Mouse (Mus musculus) CH12.LX (cell line): Measurements from ENCODE around the gene 1700021F05Rik. TPM values are rescaled to one million over a fixed set of nuclear protein-coding genes. Genes with fewer than 3 reads are reported as not detected.
"Not testable (repeated sequence)": the region's sequence is repeated elsewhere in the genome, so short reads cannot be mapped to it uniquely, and the experiment has no call there.

Experiments used
- DNase-seq: peaks from one replicate; pipeline ENCODE4 v3.0.0-alpha.2; 2013; ENCODE audit errors: extremely low read depth
- H3K27ac ChIP-seq: 2 replicates; pipeline ENCODE4 v1.5.1; 2012; ENCODE audit warnings: low read depth, mild to moderate bottlenecking, control low read depth, moderate library complexity; ENCODE audit not compliant: insufficient read depth
- H3K27me3 ChIP-seq: replicated peaks from 2 replicates; pipeline ENCODE3; 2012; ENCODE audit warnings: inconsistent platforms
- H3K36me3 ChIP-seq, 2 experiments: replicated peaks in 1 of 2; 2 replicates each; pipeline versions ENCODE3 to v1.6.1; 2012; ENCODE audit warnings: inconsistent platforms in 1 of 2, low read length in 1 of 2, mild to moderate bottlenecking in 1 of 2, mixed read lengths in 1 of 2, moderate library complexity in 1 of 2; ENCODE audit not compliant: control insufficient read depth in 1 of 2, insufficient read depth in 1 of 2
- H3K4me1 ChIP-seq, 2 experiments: 2 replicates each; pipeline ENCODE4 v1.6.1; 2012; ENCODE audit warnings: inconsistent platforms in 1 of 2, moderate library complexity in 1 of 2; ENCODE audit not compliant: insufficient read depth in 2 of 2, control insufficient read depth in 1 of 2
- H3K4me2 ChIP-seq: 2 replicates; pipeline ENCODE4 v1.6.1; 2012; ENCODE audit warnings: low read depth, mild to moderate bottlenecking, control low read depth; ENCODE audit not compliant: poor library complexity, insufficient read depth, severe bottlenecking
- H3K4me3 ChIP-seq, 3 experiments: fragments of 150-350 bp in 1 of 3; sonication (generic) in 1 of 3; replicated peaks in 1 of 3; 2 replicates each; pipeline versions ENCODE3 to v1.5.1; 2011 to 2012; ENCODE audit warnings: low read depth in 2 of 3, low read length in 2 of 3, mild to moderate bottlenecking in 2 of 3, moderate library complexity in 2 of 3, control low read depth in 1 of 3, improper control_type of control experiment in 1 of 3, inconsistent platforms in 1 of 3, mixed read lengths in 1 of 3; ENCODE audit not compliant: poor library complexity in 1 of 3
- H3K79me2 ChIP-seq: replicated peaks from 2 replicates; pipeline ENCODE4 v1.6.1; 2012; ENCODE audit warnings: mild to moderate bottlenecking, moderate library complexity; ENCODE audit not compliant: control insufficient read depth, poor library complexity, insufficient read depth, severe bottlenecking; ENCODE audit errors: extremely low read depth
- H3K9ac ChIP-seq: 2 replicates; pipeline ENCODE4 v1.6.1; 2012; ENCODE audit warnings: low read depth, mild to moderate bottlenecking, control low read depth, moderate library complexity; ENCODE audit not compliant: insufficient read depth
- H3K9me3 ChIP-seq: replicated peaks from 2 replicates; pipeline ENCODE3; 2012; ENCODE audit warnings: low read length, inconsistent platforms, mixed read lengths
- CHD2 ChIP-seq: IDR thresholded peaks from 2 replicates; pipeline ENCODE4 v1.6.1; 2011; ENCODE audit warnings: low read length, improper control_type of control experiment
- CTCF ChIP-seq, 2 experiments: IDR thresholded peaks in 1 of 2; conservative IDR thresholded peaks in 1 of 2; 2 replicates each; pipeline ENCODE4 v1.5.1; 2011 to 2012; ENCODE audit warnings: low read depth in 2 of 2, low read length in 2 of 2, improper control_type of control experiment in 1 of 2, inconsistent platforms in 1 of 2, mild to moderate bottlenecking in 1 of 2, moderate library complexity in 1 of 2
- ELF1 ChIP-seq: IDR thresholded peaks from 2 replicates; pipeline ENCODE4 v1.6.1; 2014; ENCODE audit warnings: low read depth, mild to moderate bottlenecking, inconsistent platforms, low read length, improper control_type of control experiment
- ETS1 ChIP-seq: conservative IDR thresholded peaks from 2 replicates; pipeline ENCODE4 v1.6.1; 2012; ENCODE audit warnings: low read depth, mild to moderate bottlenecking, inconsistent platforms, low read length, improper control_type of control experiment, moderate library complexity
- JUND ChIP-seq: conservative IDR thresholded peaks from 2 replicates; pipeline ENCODE4 v1.6.1; 2011; ENCODE audit warnings: low read depth, low read length, improper control_type of control experiment
- MAZ ChIP-seq: IDR thresholded peaks from 2 replicates; pipeline ENCODE4 v1.6.1; 2012; ENCODE audit warnings: low read depth, mild to moderate bottlenecking, inconsistent platforms, low read length, improper control_type of control experiment, moderate library complexity
- MEF2A ChIP-seq: IDR thresholded peaks from 2 replicates; pipeline ENCODE4 v1.6.1; 2014; ENCODE audit warnings: low read depth, mild to moderate bottlenecking, inconsistent platforms, low read length, improper control_type of control experiment, borderline replicate concordance
- MYC ChIP-seq: IDR thresholded peaks from 2 replicates; pipeline ENCODE4 v1.6.1; 2011; ENCODE audit warnings: low read depth, mild to moderate bottlenecking, improper control_type of control experiment, low read length
- NELFE ChIP-seq: IDR thresholded peaks from 2 replicates; pipeline ENCODE4 v1.6.1; 2011; ENCODE audit warnings: low read depth, low read length, improper control_type of control experiment
- NRF1 ChIP-seq: IDR thresholded peaks from 2 replicates; pipeline ENCODE4 v1.6.1; 2014; ENCODE audit warnings: low read depth, mild to moderate bottlenecking, inconsistent platforms, low read length, improper control_type of control experiment, moderate library complexity
- PAX5 ChIP-seq: IDR thresholded peaks from 2 replicates; pipeline ENCODE4 v1.6.1; 2012; ENCODE audit warnings: low read length, inconsistent platforms, mixed read lengths
- POLR2AphosphoS2 ChIP-seq: IDR thresholded peaks from 2 replicates; pipeline ENCODE4 v1.6.1; 2011; ENCODE audit warnings: low read depth, low read length, improper control_type of control experiment
- TCF12 ChIP-seq: IDR thresholded peaks from 2 replicates; pipeline ENCODE4 v1.6.1; 2014; ENCODE audit warnings: low read depth, mild to moderate bottlenecking, inconsistent platforms, low read length, improper control_type of control experiment
- UBTF ChIP-seq: IDR thresholded peaks from 2 replicates; pipeline ENCODE4 v1.6.1; 2012; ENCODE audit warnings: low read depth, mild to moderate bottlenecking, inconsistent platforms, low read length, improper control_type of control experiment, moderate library complexity
- ZC3H11A ChIP-seq: IDR thresholded peaks from 2 replicates; pipeline ENCODE4 v1.6.1; 2012; ENCODE audit warnings: low read depth, mild to moderate bottlenecking, inconsistent platforms, low read length, improper control_type of control experiment
- ZNF384 ChIP-seq: IDR thresholded peaks from 2 replicates; pipeline ENCODE4 v1.6.1; 2012; ENCODE audit warnings: low read depth, low read length, improper control_type of control experiment, inconsistent platforms
- dilution Hi-C: fragments of 300-500 bp; cut with MboI; formaldehyde crosslinking; loops from 2 replicates; pipeline ENCODE4 v1.14.3; 2020; ENCODE audit warnings: low sequenced_read_pairs; ENCODE audit not compliant: extremely low pct_unique_long_range_greater_than_20kb, extremely low pct_ligation_motif_present
- in situ Hi-C: fragments of 300-500 bp; cut with MboI; formaldehyde crosslinking; loops from 3 replicates; pipeline ENCODE4 v1.14.3; 2019; ENCODE audit warnings: low sequenced_read_pairs, low pct_ligation_motif_present, low pct_unique_long_range_greater_than_20kb, mixed read lengths
- polyA plus RNA-seq: library from polyadenylated mRNA; unstranded; fragments of >175 nt; gene quantifications from 2 replicates; pipeline ENCODE4 v1.2.1, GENCODE M21; 2012; ENCODE audit warnings: low read depth; ENCODE audit not compliant: insufficient read length
- total RNA-seq, 2 experiments: library from RNA; depleted of rRNA; stranded (reverse); fragments of 300-350 nt in 1 of 2; fragments of >200 nt in 1 of 2; gene quantifications; 2 replicates each; pipeline ENCODE4 v1.2.3; 2012 to 2014

1700021F05Rik gene
- total and polyA plus RNA-seq, 3 experiments: 33.0 to 70.3 (median 53.0) TPM

DNA sequence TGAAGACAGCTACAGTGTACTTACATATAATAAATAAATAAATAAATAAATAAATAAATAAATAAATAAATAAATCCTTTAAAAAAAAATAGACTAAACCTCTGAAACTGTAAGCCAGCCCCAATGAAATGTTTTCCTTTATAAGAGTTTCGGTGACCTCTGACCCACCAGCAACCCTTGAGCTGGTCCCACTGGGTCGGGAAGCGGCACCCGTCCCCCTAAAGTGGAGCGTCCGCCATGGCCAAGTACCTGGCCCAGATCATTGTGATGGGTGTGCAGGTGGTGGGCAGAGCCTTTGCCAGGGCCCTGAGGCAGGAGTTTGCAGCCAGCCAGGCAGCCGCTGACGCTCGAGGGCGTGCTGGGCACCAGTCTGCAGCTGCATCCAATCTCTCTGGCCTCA, 16.9 kb downstream of the 1700021F05Rik start, which contains the start of gene Gm9803:
Gene Gm9803, plus strand, starts transcription at position 154 of the 400 bp plus-strand sequence.
- H3K79me2 ChIP-seq, H3K9ac ChIP-seq, in situ Hi-C loops, H3K4me1 ChIP-seq, DNase-seq, dilution Hi-C loops, H3K27ac ChIP-seq, H3K4me3 ChIP-seq, H3K4me2 ChIP-seq, H3K9me3 ChIP-seq, H3K27me3 ChIP-seq: not testable (repeated sequence)
- peaks cover 5 to 42% of the 10 kb centered on the region in 2 experiments for H3K36me3 ChIP-seq

DNA sequence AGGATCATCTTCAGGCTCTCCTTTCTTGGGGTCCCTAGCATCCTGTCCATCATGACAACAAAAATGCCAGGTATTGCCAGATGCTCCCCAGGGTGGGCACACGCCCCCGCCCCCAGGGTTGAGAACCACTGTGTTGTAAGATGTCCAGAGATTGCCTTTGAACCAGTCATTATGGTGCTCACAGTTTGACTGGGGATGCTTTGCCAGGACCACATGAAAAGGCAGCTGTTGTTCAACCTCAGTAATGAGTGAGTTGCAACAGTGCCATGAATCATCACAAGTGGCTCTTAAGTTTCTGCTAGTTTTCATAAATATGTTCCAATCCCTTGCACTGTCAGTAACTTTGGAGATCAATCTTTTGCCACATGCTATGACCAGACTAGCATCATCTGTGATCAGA, 20.8 kb downstream of the 1700021F05Rik start:
- peaks cover under 1 to 13% of the 10 kb centered on the region in 2 experiments for H3K36me3 ChIP-seq
- no peak for DNase-seq
- dilution Hi-C loops (no loop called here), in situ Hi-C loops (no loop called here)
- H3K4me3 ChIP-seq: no peak overlapping the region
- H3K79me2 ChIP-seq: no peaks in the 10 kb centered on the region
- no peak for TF ChIP-seq CHD2
- no peaks in the 10 kb centered on the region for H3K9me3 ChIP-seq
- H3K4me1 ChIP-seq: peaks cover 3 to 5% of the 10 kb centered on the region in 2 experiments; a peak in 2 of 4 replicates
- no peak overlapping the region for H3K27ac ChIP-seq
- H3K27me3 ChIP-seq: no peaks in the 10 kb centered on the region
- no peak overlapping the region for H3K4me2 ChIP-seq
- no peak overlapping the region for H3K9ac ChIP-seq

DNA sequence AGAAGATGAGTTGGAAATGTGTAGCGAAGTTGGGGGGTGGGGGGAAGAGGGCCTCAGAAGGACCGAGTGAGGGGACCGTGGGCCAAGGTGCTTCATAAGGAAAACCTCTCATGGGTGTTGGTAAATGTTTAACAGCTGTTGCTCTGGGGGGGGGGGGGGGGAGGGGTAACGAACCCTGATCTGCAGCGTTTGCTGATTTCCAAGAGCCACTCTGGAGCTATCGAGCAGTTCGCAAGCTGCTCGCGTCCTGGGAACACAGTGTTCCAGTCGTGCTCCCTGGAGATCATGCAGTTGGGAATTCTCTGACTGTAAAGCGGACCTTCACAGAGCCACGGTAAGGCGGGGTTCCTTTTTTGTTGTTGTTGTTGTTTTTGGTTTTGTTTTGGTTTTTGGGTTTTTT, 22.4 kb downstream of the 1700021F05Rik start:
- no peak overlapping the region for H3K4me3 ChIP-seq
- no peak overlapping the region for H3K9ac ChIP-seq
- H3K9me3 ChIP-seq: no peaks in the 10 kb centered on the region
- TF ChIP-seq MYC: no peak
- no peak for TF ChIP-seq ETS1
- no peak for TF ChIP-seq PAX5
- no peak for TF ChIP-seq ZNF384
- no peak for TF ChIP-seq NELFE
- no peak for TF ChIP-seq NRF1
- TF ChIP-seq CTCF (conservative IDR thresholded peaks at IDR 0.05 in 1 of 2, IDR thresholded peaks at IDR 0.05 in 1 of 2; ENCODE audit: low read depth in 2 of 2, low read length in 2 of 2): no peak
- no peak for TF ChIP-seq JUND
- no peak for TF ChIP-seq ELF1
- no peak for TF ChIP-seq MAZ
- no peak for TF ChIP-seq CHD2
- TF ChIP-seq ZC3H11A: no peak
- no peak for TF ChIP-seq POLR2AphosphoS2
- no peak for TF ChIP-seq TCF12
- no peak for TF ChIP-seq MEF2A
- no peak for TF ChIP-seq UBTF
- H3K36me3 ChIP-seq: peaks cover 8 to 15% of the 10 kb centered on the region in 2 experiments
- H3K4me1 ChIP-seq: peaks cover 3 to 5% of the 10 kb centered on the region in 2 experiments; a peak in 2 of 4 replicates
- H3K4me2 ChIP-seq: no peak overlapping the region
- no peak overlapping the region for H3K27ac ChIP-seq
- H3K79me2 ChIP-seq: no peaks in the 10 kb centered on the region
- DNase-seq: no peak
- in situ Hi-C loops (no loop called here), dilution Hi-C loops (no loop called here)
- H3K27me3 ChIP-seq: no peaks in the 10 kb centered on the region
